Mouse (Mus musculus) embryo, embryonic 10.5 days (tissue): ENCODE data around the gene Etl4.
A peak's percentile ranks its signal among the peaks of the same experiment; 100 is the strongest.
"Not testable (repeated sequence)": the region's sequence is repeated elsewhere in the genome, so short reads cannot be mapped to it uniquely, and the experiment has no call there.

Experiments
- DNase-seq: peaks from one replicate; pipeline ENCODE4 v3.0.0-alpha.2; 2015; ENCODE audit warnings: low spot score

Etl4 gene

GRCm38 (mm10) chr2:20302517-20302916 is 392.9 kb downstream of the Etl4 start:
- DNase-seq = no peak

- no peak for DNase-seq
These were observed 415.4 kb downstream of the Etl4 start for GRCm38 (mm10) chr2:20324954-20325353.

- DNase-seq = no peak
These were observed 426.6 kb downstream of the Etl4 start for GRCm38 (mm10) chr2:20336176-20336575.

- no peak for DNase-seq
These were observed 429.6 kb downstream of the Etl4 start for GRCm38 (mm10) chr2:20339016-20339734.

- DNase-seq = peak; percentile 14
These were observed 430.3 kb downstream of the Etl4 start for GRCm38 (mm10) chr2:20339919-20340318.

- DNase-seq = no peak
These were observed 437.3 kb downstream of the Etl4 start for GRCm38 (mm10) chr2:20346873-20347272.

- no peak for DNase-seq
These were observed 439.7 kb downstream of the Etl4 start for GRCm38 (mm10) chr2:20349268-20349667.

GRCm38 (mm10) chr2:20352796-20353195 is 443.2 kb downstream of the Etl4 start:
- DNase-seq = no peak

GRCm38 (mm10) chr2:20377026-20377425 is 467.4 kb downstream of the Etl4 start:
- no peak for DNase-seq

GRCm38 (mm10) chr2:20380874-20381273 is 471.3 kb downstream of the Etl4 start:
- not testable (repeated sequence) for DNase-seq

- DNase-seq = peak; percentile 35
These were observed 484.5 kb downstream of the Etl4 start for GRCm38 (mm10) chr2:20394083-20394482.

- DNase-seq = no peak
These were observed 487.4 kb downstream of the Etl4 start for GRCm38 (mm10) chr2:20396978-20397377.

GRCm38 (mm10) chr2:20400556-20400955 is 491.0 kb downstream of the Etl4 start:
- DNase-seq = no peak

GRCm38 (mm10) chr2:20404395-20404794 is 494.8 kb downstream of the Etl4 start:
- no peak for DNase-seq

- DNase-seq = peak; percentile 27
These were observed 497.5 kb downstream of the Etl4 start for GRCm38 (mm10) chr2:20407101-20407500.

GRCm38 (mm10) chr2:20414856-20415255 is 505.3 kb downstream of the Etl4 start:
- no peak for DNase-seq

GRCm38 (mm10) chr2:20416934-20417614 is 507.5 kb downstream of the Etl4 start:
- DNase-seq = peak; percentile 50

GRCm38 (mm10) chr2:20417998-20418397 is 508.4 kb downstream of the Etl4 start:
- no peak for DNase-seq

GRCm38 (mm10) chr2:20419975-20420374 is 510.4 kb downstream of the Etl4 start:
- peak; percentile 52 for DNase-seq

GRCm38 (mm10) chr2:20422275-20422674 is 512.7 kb downstream of the Etl4 start:
- DNase-seq = no peak

GRCm38 (mm10) chr2:20433656-20434055 is 524.1 kb downstream of the Etl4 start:
- no peak for DNase-seq

- no peak for DNase-seq
These were observed 526.0 kb downstream of the Etl4 start for GRCm38 (mm10) chr2:20435530-20435929.

GRCm38 (mm10) chr2:20442731-20443130 is 533.2 kb downstream of the Etl4 start:
- no peak for DNase-seq
